Mouse (Mus musculus) bone marrow, adult 2 months (tissue): ENCODE data around the gene Lbr.

Source experiments
- CTCF ChIP-seq: fragments of 200-500 bp; IDR thresholded peaks from 2 replicates; pipeline ENCODE4 v1.5.1; 2011; ENCODE audit warnings: low read length, control low read depth; ENCODE audit not compliant: control insufficient read depth, insufficient read depth
- POLR2A ChIP-seq: fragments of 200-500 bp; IDR thresholded peaks from 2 replicates; pipeline ENCODE4 v1.6.1; 2011; ENCODE audit warnings: low read depth, mild to moderate bottlenecking, control low read depth, low read length, borderline replicate concordance; ENCODE audit not compliant: control insufficient read depth

DNA sequence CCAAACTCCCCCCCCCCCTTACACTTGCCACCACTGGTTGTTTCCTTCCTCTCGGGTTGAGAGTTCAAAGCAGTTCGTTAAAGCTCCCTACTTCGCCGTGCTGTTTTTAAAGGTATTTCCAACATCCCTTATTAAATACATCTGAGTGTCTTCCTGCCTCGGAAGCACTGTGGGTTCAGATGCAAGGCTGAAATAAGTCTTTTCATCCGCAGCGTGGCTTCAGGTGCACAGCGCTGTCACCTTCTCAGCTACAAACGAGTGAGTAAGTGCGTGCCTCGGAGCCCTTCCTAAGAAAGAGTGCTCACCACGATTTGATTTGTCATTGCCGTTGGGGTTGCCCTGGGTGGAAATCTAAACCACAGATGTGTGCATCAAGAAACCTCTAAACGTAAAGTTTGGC lies at the start of gene Lbr:
- TF ChIP-seq CTCF = no peak
- no peak for TF ChIP-seq POLR2A
